Mouse (Mus musculus) forelimb bud, embryonic 11.5 days (tissue): Measurements from ENCODE around the gene Rrnad1.
A peak's percentile ranks its signal among the peaks of the same experiment; 100 is the strongest.

Experiments
- DNase-seq: peaks from one replicate; pipeline ENCODE4 v3.0.0-alpha.2; 2012; ENCODE audit warnings: low read depth, low spot score

Rrnad1 gene

DNA sequence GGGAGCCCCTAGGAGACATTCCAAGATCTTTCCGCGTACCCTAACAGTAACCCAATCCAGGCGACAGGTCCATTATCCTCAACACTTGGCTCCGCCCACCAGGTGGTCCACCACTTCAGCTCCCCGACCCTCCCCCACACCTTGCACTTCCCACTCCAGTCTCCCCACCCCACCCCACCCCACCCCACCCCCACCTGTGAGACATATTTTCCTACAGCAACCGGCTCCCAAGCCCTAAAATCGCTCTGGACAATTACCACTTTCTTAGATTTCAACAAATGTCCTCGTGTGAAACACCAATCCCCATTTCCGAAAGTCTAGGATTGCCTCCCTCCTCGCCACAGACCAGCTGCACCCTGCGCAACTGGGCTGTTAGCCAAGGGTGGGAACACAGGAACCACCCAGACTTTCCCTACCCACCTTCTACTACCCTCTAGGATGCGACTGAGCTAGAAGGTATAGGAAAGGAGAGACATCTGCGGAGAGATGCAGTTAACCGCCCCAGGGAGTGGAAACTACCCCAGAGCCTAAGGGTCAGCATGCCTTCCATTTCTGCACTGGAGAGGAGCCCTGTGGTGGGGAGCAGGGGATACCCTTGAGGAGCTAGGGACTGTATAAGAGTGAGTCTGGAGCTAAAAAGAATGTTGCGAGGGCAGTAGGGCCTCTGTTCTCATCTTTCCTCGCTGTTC lies 18.9 kb upstream of the Rrnad1 start:
- peak; percentile 75 for DNase-seq

DNA sequence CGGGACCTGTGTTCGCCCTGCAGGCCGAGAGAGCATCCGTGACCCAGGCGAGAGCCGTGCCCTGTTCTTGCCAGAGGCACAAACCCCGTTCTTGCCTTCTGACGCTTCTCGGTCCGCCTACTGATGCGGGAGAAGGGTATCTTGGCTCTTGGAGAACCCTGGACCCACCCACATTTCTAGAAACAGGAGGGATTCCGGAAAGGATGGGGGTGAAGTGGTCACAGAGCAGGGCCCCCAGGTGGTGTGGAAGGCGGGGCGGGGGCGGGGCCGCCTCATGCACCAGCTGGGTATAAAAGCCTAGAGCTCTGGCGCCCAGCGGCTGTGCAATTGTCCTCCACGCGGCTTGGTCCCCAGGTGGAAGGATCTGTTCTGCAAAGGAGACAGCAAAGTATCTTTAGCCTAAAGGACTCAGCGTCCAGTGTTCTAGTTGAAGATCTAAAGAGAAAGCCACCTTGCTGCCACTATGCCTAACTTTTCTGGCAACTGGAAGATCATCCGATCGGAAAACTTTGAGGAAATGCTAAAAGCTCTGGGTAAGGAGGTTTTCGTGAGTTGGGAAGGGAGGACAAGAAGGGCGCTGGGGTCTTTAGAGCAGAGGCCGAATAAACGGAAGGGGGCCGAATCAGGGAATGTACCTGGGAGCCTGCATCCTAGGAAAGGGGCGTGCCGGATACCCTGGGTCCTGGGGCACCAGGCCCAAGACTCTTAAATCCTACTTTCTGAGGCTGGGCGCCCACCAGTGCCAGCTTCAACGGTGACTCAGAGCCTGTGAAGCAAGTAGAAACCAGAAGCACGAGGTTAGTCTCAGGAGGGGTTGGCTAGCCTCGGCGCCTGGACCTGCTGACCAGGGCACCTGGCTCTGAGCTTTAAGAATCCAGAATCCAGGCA lies 18.1 kb upstream of the Rrnad1 start, which contains the start of gene Crabp2:
Gene Crabp2 (plus strand): TSS at position 289 of the 888 bp plus-strand sequence.
- peak; percentile 83 for DNase-seq

DNA sequence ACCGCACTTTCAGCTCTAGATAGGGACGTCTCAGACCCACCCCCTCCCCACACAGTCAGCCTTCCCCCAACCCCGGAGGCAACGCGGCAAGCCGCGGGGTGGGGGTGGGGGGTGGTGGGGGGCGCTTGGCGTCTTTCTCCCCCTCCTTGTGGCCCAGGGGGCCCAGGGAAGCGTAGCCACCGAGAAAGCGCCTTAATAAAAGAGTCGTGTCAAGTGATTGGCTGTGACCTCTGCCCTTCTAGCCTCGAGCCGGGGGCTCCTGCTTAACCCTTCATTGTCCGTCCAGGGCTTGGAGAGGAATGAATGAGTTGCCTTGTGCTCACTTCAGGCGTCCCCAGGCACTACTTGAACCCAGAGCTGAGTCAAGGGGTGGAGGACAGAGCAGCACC lies 17.3 kb upstream of the Rrnad1 start:
- peak; percentile 89 for DNase-seq

DNA sequence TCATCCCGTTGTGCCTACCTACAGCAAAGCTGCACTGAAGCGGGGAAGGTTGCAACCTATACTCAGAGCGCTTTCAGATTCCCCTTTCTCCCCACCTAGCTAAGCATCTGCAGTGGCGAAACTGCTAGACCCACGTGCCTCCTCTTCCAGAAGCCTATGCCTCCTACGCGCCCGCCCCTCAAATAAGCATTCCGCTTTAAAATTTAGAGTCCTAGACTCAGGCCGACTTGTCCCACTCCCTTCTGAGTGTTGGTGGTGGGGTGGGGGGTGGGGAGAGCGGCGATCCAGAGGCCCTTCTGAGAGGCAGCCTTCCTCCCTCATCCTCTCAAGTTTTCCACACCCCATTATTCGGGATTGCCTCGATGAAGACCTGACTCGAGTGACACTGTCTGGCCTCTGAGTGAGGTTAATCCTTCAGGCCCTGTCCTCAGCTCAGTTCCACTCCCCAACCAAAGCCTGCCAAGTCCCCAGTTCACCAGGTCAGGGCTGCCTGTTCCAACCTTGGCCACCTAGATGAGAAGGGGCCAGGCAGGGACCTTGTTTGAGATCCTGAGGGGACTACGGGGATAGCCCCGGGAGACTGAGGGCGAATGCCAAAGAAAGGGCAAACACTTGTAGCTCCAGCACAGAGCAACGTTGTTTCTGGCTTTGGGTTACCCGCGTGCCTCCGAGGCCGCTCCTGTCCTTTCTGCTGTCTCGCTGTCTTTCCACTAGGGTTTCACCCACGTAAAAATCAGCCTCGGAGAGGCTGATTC lies 16.7 kb upstream of the Rrnad1 start:
- DNase-seq, result no peak

DNA sequence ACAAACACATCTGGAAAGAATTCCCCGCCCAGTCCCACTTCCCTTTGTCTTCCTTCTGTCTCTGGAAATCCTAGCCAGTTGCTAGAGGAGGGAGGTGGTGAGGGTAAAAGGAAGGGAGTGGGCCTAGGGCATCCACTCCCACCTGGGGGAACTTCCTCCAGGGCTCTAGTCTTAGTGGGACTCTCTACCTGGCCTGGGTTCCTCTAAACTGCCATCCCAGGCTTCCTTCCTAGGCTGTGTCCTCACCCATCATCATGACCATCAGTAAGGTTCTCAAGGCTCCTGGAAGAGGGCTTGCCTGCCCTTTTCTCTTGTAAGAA lies 16.0 kb upstream of the Rrnad1 start:
- peak; percentile 73 for DNase-seq

DNA sequence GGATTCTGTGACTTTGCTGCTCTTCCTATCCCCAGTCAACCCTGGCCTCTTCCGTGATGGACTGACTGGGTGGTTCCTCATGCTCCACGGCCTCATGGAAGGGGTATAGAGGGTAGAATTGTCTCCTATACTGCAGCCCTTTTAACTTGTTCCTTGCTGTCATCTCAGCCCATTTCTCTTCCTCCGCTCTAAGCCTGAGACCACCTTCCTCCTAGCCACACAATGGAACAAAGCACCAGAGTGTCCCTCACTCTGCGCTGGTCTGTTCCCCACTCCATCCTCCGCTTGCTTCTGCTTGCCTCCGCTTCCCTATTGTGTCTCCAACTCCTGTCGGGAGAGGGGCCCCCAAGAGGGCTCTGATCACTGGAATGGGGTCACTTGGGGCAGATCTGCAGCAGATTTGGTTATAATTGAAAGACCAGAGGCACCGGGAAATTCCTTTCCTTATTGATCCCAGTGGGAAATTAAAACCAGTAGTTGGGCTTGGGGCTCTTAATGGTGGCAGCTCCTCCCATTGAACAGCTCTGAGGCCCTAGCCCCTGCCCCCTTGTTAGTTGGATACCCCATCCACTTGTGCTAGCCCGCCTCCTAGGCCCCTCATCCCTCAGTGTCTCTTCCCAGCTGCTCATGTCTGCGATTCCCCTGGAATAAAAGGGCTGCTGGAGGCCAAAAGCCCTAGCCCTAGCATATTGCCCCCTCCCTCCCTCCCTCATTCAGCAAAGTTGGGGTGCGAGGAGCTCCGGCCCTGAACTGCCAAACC lies 15.4 kb upstream of the Rrnad1 start:
- DNase-seq, result peak; percentile 74

DNA sequence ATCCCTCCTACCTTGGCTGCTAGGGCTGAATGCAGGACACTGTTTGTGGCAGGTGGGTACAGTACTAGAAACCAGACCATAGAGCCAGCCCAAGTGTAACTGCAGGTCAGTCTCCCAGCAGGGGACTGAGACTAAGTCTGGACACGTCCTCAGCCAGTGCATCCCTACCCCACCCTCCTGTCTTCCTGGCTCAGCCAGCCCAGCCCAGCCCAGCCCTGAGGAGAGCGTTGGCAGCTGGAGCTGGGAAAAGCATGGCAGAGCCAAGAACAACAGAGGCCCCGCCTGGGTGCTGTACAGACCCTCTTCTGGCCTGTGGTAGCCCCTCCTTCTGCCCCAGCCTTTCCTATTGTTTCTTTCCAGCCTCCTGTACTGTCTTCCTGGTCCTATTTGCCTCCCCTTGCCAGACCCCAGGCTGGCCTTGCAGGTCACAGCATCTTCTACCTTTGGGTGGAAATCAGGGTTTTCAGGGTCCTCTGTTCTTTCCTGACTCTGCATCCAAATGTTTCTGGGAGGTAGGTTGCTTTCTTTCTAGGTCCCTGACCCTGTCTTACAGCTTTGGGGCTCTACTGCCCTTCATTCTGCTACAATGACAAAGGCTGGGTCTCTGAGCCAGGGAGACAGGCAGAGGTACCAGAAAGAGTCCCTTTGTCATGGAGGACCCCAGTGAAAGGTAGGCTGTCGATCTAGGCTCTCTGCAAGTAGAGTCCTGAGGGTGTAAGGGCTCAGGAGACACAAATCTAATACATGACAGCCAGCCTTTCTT lies 14.5 kb upstream of the Rrnad1 start:
- DNase-seq, result no peak

DNA sequence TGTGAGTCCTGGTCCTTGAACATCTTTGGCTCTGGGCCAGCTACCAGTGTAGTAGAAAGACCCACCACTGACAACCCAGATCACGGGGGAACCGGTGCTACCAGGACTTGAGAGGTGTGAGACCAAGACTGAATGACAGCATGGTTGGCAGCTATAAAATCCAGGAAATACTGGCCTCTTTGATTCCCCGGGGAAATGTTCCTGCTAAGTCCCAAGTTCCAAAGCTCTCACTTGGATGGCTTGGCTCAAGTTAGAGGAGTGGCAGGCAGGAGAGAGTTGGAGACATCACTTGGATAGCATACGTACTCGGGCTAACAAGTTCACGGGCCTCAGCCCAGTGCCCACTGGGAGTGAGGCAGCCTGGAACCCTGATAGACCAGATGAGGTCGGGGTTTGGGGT lies 13.1 kb upstream of the Rrnad1 start:
- DNase-seq, result no peak

DNA sequence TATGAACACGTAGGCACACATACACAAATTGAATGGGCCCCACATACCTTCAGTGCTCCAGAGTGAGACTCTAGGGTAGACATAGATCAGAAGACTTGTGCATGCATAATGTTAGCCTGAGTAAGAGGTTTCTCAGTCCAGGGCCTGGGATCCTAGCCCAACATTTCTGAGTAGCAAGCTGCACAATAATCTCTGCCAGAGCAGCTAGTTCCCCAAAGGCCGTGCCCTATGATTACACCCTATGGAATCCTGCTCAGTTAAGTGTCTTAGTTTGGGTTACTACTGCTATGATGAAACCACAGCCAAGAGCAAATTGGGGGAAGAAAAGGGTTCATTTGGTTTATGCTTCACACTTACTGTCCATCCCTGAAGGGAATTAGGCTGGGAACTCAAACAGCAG lies 12.0 kb upstream of the Rrnad1 start:
- DNase-seq, result no peak

DNA sequence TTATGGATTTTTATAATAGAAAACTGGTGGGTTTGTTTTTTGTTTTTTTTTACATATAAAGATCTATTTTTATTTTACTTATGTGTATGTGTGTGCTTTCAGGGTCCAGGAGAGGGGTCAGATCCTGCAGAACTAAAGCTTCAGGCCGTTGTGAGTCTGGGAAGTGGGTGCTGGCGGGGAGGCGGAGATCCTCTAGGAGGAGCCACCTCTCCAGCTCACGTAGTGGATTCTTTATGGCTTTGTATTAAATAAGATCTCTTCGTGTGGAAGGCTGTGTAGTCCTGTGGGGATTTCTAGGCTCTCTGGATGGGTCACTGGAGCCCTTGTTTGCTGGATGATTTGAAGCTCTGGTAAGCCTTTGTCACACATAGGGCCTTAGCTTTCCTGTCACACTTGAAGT lies 10.1 kb upstream of the Rrnad1 start:
- no peak for DNase-seq

DNA sequence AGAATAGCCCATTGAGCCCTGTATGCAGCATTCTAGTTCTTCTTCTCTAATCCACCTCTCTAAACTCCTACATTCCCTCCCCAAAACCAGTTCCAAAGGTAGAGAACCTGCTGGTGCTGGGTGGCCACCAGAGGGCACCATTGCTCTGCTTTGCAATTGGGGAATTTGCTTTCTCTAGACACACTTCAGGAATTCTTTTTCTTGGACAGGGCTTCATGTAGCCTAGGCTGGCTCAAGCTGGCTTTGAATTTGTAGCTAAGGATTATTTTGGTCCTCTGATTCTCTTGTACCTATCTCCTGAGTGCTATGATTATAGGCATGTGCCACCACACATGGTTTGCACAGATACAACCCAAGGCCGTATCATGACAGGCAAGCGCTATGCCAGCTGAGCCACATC lies 5.3 kb upstream of the Rrnad1 start:
- DNase-seq, result peak; percentile 90

DNA sequence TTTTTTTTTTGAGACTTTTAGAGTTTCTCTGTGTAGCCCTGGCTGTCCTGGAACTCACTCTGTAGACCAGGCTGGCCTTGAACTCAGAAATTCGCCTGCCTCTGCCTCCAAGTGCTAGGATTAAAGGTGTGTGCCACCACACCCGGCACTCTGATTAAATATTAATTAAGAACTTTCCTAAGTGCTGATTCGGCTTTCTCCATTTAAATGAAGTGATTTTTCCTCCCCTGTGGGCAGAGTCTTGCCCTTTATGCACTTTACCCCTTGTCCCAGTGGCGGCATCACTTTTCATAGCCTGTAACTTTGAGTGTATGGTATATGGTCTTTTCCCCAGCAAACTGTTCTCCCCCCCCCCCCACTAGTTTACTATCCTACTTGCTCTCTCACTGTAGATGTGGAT lies 4.7 kb upstream of the Rrnad1 start:
- no peak for DNase-seq

DNA sequence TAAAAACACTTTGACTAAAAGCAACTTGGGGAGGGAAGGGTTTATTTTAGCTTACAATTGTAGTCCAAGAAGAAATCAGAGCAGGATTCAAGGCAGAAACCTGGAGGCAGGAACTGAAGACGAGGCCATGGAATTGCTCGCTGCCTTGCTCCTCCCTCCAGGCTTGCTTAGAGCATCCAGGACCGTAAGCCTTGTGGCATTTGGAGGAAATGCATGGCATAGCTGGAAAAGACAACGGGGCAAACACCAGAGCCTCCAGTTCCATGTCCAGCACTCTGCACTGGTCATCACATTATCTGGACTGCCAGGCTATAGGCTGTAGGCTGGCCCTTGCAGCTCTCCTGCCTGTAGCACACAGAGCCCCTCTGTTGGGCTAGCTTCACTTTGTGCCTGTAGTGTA lies 4.0 kb upstream of the Rrnad1 start:
- no peak for DNase-seq

DNA sequence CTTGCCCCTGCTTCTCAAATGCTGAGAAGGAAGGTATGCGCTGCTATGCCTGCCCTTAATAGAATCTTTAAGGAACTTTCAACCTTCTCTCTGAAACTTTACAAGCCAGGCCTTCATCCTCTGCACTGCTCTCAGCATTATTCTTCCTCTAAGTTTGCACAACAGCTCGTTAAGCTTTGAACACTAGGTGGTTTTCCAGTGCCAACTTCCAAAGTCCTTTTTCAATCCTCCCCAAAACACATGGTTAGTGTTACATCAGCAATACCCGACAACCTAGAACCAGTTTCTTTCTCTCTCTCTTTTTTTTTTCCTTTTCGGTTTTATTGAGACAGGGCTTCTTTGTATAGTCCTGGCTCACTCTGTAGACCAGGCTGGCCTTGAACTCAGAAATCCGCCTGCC lies 3.5 kb upstream of the Rrnad1 start:
- DNase-seq, result no peak

DNA sequence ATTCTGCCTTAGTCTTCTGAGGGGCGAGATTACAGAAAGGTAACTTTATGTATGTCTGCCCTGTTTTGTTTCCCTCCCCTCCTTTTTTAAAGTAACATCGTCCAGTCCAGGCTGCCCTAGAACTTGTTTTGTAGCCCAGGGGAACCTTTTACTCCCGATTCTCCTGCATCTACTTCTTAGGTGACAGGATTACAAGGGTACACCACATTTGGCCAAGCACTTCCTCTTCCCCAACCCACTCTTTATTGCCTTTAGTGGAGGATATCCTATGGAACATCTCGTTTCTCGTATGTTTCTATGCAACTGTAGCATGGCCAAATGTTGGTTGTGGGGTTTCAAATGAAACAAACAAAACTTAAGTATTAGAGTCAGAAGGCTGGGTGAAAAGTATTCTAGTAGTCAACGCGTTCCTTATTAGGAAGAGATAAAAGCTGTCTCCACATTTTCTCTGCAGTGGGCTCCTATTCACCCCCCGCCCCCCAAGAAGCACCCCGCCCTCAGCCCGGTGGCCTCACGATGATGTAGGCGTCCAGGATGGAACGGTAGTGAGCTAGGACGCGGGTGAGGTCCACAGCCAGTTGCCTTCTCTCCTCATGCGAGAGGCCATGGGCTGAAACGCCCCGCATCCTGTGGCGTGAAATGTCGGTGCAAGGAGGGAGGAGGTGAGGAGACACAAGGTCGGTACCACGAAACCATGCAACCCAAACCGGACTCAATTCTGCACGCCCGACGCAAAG lies 1.0 kb downstream of the Rrnad1 start:
- no peak for DNase-seq

DNA sequence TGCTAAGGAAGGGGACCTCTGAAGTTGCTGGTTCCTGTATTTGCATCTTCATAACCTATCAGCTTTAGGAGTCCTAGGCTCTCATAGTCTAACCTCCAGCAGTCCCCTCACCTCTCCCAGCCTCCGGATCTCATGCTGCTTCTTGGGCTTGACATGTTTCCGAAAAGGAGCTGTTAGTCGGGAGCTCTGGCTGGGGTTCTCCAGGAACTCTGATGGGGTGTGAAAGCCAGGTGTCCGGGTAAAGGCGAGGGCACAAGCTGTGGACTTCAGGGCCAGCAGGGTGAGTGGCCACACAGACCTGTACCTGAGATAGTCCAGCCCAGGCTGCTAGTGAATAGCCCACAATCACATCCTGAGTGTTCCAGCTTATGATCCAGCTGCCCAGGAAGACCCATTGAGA lies 3.1 kb downstream of the Rrnad1 start:
- DNase-seq, result no peak

DNA sequence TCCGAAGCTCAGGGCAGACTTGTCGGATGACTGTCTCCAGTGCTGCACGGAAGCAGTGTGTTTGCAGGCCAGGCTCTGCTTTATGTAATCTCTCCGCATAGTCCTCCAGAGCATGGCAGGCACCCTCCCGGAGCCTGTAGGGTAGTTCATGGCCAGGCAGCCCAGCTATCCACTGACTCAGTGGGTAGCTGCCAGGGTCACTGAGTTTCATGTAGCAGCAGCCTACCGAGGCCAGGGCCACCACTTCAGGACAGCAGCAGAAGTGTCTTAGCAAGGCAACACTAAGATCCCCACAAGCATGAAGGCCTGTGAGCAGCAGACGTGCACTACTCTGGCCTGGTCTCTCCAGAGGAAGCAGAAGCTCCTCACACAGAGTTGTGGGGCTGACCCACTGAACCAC lies 5.5 kb downstream of the Rrnad1 start:
- DNase-seq, result no peak

DNA sequence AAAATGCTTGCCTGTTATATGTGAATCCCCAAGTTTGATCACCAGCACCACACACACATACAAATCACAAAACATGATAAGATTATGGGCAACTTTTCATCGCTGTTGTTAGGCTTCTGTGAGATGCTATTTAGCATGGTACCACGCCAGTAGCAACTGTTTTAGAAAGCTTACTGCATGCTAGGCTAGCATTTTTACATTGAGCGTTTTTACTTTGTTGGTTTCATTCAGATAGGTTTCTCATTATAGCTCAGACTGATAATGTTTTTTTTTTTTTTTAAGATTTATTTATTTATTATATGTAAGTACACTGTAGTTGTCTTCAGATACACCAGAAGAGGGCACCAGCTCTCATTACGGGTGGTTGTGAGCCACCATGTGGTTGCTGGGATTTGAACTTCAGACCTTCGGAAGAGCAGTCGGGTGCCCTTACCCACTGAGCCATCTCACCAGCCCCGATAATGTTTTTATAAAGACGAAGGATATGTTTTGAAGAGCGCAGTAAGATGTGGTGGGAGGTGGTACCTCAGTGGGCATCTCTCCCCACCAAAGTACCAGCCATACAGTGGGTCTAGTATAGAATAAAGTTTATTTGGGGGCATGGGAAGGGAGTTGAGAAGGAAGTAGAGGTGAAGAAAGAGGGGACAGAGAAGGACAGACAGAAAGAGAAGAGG lies 10.1 kb downstream of the Rrnad1 start:
- DNase-seq, result no peak

DNA sequence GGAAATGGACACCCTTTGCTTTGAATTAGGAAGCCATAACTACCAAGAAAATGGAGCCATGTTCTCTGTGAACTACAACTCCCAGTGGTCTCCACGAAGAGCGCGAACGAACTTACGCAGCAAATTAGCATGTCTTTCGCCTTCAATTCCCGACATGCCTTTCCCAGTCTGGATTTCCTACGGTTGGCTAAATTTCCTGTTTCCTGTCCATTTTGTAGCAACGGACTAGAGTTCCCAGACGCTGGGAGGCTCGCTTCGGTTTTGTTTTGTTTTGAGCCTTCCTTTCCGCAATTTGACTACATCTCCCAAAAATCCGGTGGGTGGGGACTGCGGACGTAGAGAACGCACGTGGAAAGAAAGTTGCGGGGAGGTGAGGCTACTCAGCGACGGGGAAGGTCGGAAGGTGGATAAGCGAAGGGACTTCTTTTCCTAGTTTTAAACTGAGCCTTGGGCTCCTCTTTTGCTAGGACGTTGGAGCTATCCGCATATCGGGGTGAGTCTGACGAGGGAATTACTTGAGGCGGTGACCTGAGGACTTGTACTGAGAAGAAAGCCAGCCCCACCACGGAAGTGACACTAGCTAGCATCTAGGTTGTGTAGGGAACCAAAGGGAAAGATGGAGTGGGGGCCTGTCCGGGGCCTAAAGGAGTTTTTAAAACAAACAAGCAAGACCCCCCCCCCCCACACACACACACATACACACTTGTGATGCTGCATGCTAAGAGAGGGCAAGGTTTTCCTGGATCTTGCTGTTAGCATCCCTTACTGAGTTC lies 11.0 kb downstream of the Rrnad1 start, which contains the start of gene Mrpl24:
Gene Mrpl24 (plus strand): TSS at position 171 of the 773 bp plus-strand sequence.
- DNase-seq, result peak; percentile 92
